Mouse (Mus musculus) C2C12 (cell line): ENCODE measurements around the gene Frs2.

Experiments used
- CTCF ChIP-seq: IDR thresholded peaks from one replicate; pipeline ENCODE4 v1.5.1; 2011; ENCODE audit not compliant: control insufficient read depth, insufficient read depth, insufficient read length
- FOSL1 ChIP-seq: IDR thresholded peaks from one replicate; pipeline ENCODE4 v1.8.0; 2011; ENCODE audit warnings: mild to moderate bottlenecking, low read length; ENCODE audit not compliant: poor library complexity, insufficient read depth, severe bottlenecking
- MAX ChIP-seq: IDR thresholded peaks from one replicate; pipeline ENCODE4 v1.6.1; 2011; ENCODE audit warnings: mild to moderate bottlenecking, control low read depth
- MYOD1 ChIP-seq: IDR thresholded peaks from one replicate; pipeline ENCODE4 v1.6.1; 2011; ENCODE audit warnings: low read depth; ENCODE audit not compliant: control insufficient read depth, insufficient read length
- USF1 ChIP-seq: IDR thresholded peaks from one replicate; pipeline ENCODE4 v1.6.1; 2011; ENCODE audit warnings: low read depth, mild to moderate bottlenecking, control low read depth, moderate library complexity

- TF ChIP-seq CTCF (no peak), USF1 (no peak), MYOD1 (no peak), MAX (no peak), FOSL1 (no peak)
Observed at GRCm38 (mm10) chr10:117112545-117112944, 35.8 kb downstream of the Frs2 start.
